Mouse (Mus musculus) stomach, postnatal 0 days (tissue): ENCODE results near the gene Mast4. TPM values are rescaled to one million over a fixed set of nuclear protein-coding genes. Genes with fewer than 3 reads are reported as not detected.

ENCODE experiments used
- ATAC-seq: fragments of 200-750 bp; cut with Nextera tagmentation; 2 replicates; pipeline ENCODE4 v1.8.0; 2017; ENCODE audit not compliant: low FRiP score, low TSS enrichment
- DNase-seq: peaks from one replicate; pipeline ENCODE4 v3.0.0-alpha.2; 2016; ENCODE audit warnings: low spot score
- H3K27ac ChIP-seq: fragments of 300-500 bp; sonication (generic); replicated peaks from 2 replicates; pipeline ENCODE4 v1.5.1; 2014; ENCODE audit warnings: mild to moderate bottlenecking, control low read depth
- H3K27me3 ChIP-seq: fragments of 300-500 bp; sonication (generic); 2 replicates; pipeline ENCODE4 v1.6.1; 2014; ENCODE audit warnings: low read length; ENCODE audit not compliant: control insufficient read depth, insufficient read depth
- H3K36me3 ChIP-seq: fragments of 300-500 bp; sonication (generic); 2 replicates; pipeline ENCODE4 v1.6.1; 2014; ENCODE audit warnings: low read length, mixed read lengths; ENCODE audit not compliant: control insufficient read depth, insufficient read depth
- H3K4me1 ChIP-seq: fragments of 300-500 bp; sonication (generic); replicated peaks from 2 replicates; pipeline ENCODE4 v1.6.1; 2014; ENCODE audit warnings: antibody characterized with exemption; ENCODE audit not compliant: control insufficient read depth, insufficient read depth
- H3K4me2 ChIP-seq: fragments of 300-500 bp; sonication (generic); replicated peaks from 2 replicates; pipeline ENCODE4 v1.6.1; 2014; ENCODE audit warnings: low read depth, mild to moderate bottlenecking, control low read depth, moderate library complexity
- H3K4me3 ChIP-seq: fragments of 300-500 bp; sonication (generic); 2 replicates; pipeline ENCODE4 v1.5.1; 2014; ENCODE audit warnings: low read depth, low read length, control low read depth
- H3K9ac ChIP-seq: fragments of 300-500 bp; sonication (generic); 2 replicates; pipeline ENCODE4 v1.6.1; 2014; ENCODE audit warnings: mild to moderate bottlenecking, low read length, control low read depth, mixed read lengths
- H3K9me3 ChIP-seq: fragments of 300-500 bp; sonication (generic); 2 replicates; pipeline ENCODE4 v1.6.1; 2016; ENCODE audit warnings: low read length; ENCODE audit not compliant: control insufficient read depth
- CTCF ChIP-seq: IDR thresholded peaks from 2 replicates; pipeline ENCODE4 v1.5.1; 2016; ENCODE audit warnings: antibody characterized with exemption, low read depth, mild to moderate bottlenecking, moderate library complexity
- EP300 ChIP-seq: optimal IDR thresholded peaks from 2 replicates; pipeline ENCODE3; 2016; ENCODE audit warnings: antibody characterized with exemption
- WGBS: fragments of 180-500 bp; shearing (Covaris S2); extraction: QIAGEN DNeasy Blood & Tissue Kit; methylation state at CpG from one replicate; pipeline ENCODE4 v1.1.7; 2014; 5-methylcytosine and 5-hydroxymethylcytosine counted together
- polyA plus RNA-seq: library from polyadenylated mRNA; unstranded; fragments of >200 nt; fragmentation: Nextera tagmentation; extraction: Ambion mirVana; gene quantifications from 2 replicates; pipeline ENCODE4 v1.2.1, GENCODE M21; 2015

Mast4 gene
- polyA plus RNA-seq, 1 experiment from 2014 or later = 18.2 TPM

DNA sequence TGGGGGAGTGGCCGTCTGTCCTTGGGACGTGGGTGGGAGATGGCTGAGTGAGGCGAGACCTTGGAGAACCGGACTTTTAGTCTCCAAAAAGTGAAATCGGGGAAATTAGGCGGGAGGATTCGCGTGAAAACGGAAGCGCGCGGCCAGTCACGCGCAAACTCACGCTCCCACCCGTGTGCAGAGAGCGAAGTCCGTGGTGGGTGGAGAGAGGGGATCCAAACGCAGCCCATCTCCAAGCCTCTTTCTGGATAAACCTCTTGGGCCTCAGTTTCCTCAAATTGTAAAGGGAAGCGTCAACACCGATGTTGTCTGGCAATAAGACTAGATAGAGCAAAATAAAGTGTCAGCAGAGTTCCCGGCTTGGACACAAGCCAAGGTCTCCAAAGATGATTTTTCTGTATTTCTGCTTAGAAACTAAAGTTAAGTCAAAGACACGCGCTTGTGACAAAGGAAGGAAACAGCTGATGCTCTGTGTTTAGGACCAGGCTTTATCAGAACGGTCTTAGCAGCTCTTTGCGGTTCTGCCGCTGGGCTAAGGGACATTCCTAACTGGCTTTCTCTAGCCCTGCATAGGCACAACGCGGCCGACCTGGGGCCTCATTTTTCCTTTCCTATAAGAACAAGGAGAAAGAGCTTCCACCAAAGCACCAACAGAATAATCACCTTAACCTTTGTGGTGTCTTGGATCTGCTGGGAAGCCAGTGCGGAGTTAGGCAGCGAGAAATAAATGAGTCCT, 594 bp upstream of the Mast4 start:
- Histone ChIP-seq H3K27me3 (no peaks in the 10 kb centered on the region), H3K4me1 (no peaks in the 10 kb centered on the region), H3K9ac (peak overlapping the region; percentile 68), H3K4me3 (peak overlapping the region; percentile 77), H3K27ac (no peak overlapping the region), H3K36me3 (no peaks in the 10 kb centered on the region), H3K4me2 (peak overlapping the region; percentile 96), H3K9me3 (no peaks in the 10 kb centered on the region)
- ATAC-seq (no peak), DNase-seq (no peak)
- TF ChIP-seq CTCF (no peak), EP300 (no peak)
- 3% methylated on average over 32 of the region's 32 CpGs for WGBS

DNA sequence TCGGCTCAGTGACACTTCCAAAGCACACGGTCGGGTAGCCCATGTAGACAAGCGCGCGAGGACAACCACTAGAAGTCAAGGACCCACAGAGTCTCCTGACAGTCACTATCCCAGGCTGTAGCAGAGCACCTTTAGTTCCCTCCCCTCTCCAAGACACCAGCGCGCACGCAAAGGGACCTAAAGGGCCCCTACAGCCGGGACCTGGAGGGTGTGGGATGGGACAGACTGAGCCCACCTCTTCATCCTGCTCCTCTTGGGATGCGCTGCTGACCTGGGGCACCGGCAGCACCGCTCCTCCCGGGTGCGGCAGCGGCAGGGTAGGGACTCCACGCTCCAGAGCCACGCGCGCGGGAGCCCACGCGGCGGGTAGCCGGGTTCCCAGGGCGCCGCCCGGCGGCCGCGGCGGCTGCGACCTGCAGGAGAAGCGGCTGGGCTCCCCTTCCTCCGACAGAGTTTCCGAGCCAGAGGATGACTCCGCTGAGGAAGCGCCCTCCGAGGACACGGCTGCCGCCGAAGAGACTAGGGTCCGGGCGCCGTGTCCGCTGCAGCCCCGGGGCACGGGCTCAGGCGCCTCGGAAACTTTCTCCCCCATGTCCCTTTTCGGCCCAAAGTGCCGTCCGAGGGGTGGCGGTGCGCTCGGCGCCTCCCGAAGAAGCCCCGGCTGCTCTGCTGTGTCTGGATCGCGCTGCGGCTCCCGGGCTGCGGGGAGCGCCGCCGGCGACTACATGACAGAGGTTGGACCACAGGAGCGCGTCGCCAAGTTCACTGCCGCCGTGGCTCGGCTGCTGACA, 501 bp downstream of the Mast4 start:
- TF ChIP-seq EP300 = no peak
- peak; percentile 37; the same call in 1 of the 2 replicates for TF ChIP-seq CTCF
- DNase-seq = peak; percentile 39
- Histone ChIP-seq H3K9me3 (no peaks in the 10 kb centered on the region), H3K9ac (peak overlapping the region; percentile 68), H3K4me1 (no peaks in the 10 kb centered on the region), H3K27me3 (no peaks in the 10 kb centered on the region), H3K4me3 (peak overlapping the region; percentile 77), H3K36me3 (no peaks in the 10 kb centered on the region), H3K27ac (peak overlapping the region; percentile 56; the same call in 1 of the 2 replicates), H3K4me2 (peak overlapping the region; percentile 96)
- ATAC-seq = peak; percentile 58; the same call in 1 of the 2 replicates
- WGBS = 1% methylated on average over 68 of the region's 74 CpGs

DNA sequence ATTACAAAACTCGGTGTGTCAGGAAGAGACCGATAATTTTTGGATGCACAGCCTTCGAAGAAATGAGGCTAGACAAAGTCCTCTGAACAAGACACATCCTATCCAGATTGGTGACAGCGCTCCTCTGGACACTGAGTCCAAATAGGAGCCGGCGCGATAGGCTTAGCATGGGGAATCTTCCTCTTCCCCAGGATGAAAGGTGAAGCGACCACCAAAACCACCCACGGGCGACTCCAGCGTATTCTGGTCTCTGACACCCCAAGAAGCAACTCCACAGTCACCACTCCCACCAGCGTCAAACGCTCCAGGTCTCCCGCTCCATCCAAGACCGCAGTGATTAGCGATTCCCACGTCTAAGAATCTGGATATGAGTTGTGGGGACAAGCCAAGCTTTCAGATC, 1.1 kb downstream of the Mast4 start:
- Histone ChIP-seq H3K9me3 (no peaks in the 10 kb centered on the region), H3K36me3 (no peaks in the 10 kb centered on the region), H3K4me1 (no peaks in the 10 kb centered on the region), H3K27me3 (no peaks in the 10 kb centered on the region), H3K27ac (no peak overlapping the region), H3K9ac (peak overlapping the region; percentile 68), H3K4me3 (peak overlapping the region; percentile 77), H3K4me2 (peak overlapping the region; percentile 96)
- TF ChIP-seq CTCF (no peak), EP300 (no peak)
- DNase-seq = no peak
- no peak for ATAC-seq
- WGBS = 3% methylated on average over 17 of the region's 17 CpGs

DNA sequence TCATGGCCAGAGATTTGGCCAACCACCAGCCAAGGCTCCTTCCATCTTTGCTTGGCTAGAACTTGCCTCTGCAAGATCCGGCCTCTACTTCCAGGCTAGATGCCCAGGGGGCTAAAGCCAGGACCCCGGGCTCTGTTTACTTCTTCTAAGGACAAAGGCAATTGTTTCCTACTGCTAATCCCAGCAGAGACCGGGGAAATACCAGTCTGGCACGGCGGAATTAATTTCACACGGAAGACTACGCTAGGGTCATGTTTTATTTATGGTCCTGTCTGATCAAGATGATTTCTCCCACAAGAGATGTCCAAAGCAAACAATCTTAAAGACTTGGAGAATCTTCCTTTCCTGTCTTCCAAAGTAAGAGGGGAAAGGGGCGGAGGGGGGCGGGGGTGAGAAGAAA, 1.6 kb downstream of the Mast4 start:
- no peak for ATAC-seq
- 17% methylated on average over 9 of the region's 9 CpGs for WGBS

DNA sequence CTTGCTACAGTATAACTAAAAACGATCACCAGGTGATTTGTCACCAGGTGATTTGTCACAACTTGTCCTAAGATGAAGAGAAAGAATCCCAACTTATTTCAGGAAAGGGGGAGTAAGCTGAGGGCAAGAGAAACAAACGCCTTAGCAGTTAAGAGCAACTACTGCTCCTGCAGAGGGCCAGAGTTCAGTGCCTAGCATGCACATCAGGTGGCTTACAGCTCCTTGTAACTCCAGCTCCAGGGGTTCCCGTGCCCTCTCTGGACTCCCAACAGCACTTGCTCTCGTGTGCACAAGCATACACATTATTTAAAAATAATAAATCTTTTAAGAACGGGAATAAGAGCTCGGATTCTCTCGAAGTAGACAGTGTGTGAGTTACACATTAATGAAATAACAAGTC, 3.2 kb downstream of the Mast4 start:
- Histone ChIP-seq H3K9me3 (no peaks in the 10 kb centered on the region), H3K4me2 (no peak overlapping the region), H3K27me3 (no peaks in the 10 kb centered on the region), H3K27ac (no peak overlapping the region), H3K4me3 (no peak overlapping the region), H3K9ac (no peak overlapping the region), H3K36me3 (no peaks in the 10 kb centered on the region), H3K4me1 (no peaks in the 10 kb centered on the region)
- TF ChIP-seq EP300 (no peak), CTCF (no peak)
- DNase-seq (no peak), ATAC-seq (no peak)
- WGBS = 52% methylated on average over 7 of the region's 7 CpGs

More for the DNA sequence above, 1.6 kb downstream of the Mast4 start:
- Histone ChIP-seq H3K36me3 (no peaks in the 10 kb centered on the region), H3K27ac (no peak overlapping the region), H3K9me3 (no peaks in the 10 kb centered on the region), H3K9ac (no peak overlapping the region; the same call in 1 of the 2 replicates), H3K4me3 (peak overlapping the region; percentile 77), H3K4me1 (no peaks in the 10 kb centered on the region), H3K4me2 (peak overlapping the region; percentile 96), H3K27me3 (no peaks in the 10 kb centered on the region)
- no peak for DNase-seq
- TF ChIP-seq EP300 (no peak), CTCF (no peak)

DNA sequence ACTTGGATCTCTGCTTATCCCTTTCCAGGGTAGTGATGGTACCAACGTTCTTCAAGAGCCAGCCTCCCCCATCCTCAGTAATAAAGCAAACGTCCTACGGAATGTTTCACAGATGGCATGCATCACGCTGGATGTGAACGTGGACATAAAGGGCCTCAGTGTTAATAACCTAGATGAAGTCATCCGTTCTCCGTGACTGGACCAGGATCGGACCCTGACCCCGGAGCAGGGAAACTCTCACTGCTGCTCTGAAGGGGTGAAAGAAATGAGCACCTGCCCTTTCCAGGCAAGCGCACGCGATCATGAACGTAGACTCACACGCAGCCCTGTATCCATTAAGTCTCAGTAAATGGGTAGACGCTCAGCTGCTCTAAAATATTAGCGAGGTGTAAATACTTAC, 6.0 kb downstream of the Mast4 start:
- Histone ChIP-seq H3K4me1 (no peaks in the 10 kb centered on the region), H3K36me3 (no peaks in the 10 kb centered on the region), H3K27me3 (no peaks in the 10 kb centered on the region), H3K9ac (no peak overlapping the region), H3K9me3 (no peaks in the 10 kb centered on the region), H3K27ac (no peak overlapping the region), H3K4me3 (no peak overlapping the region), H3K4me2 (no peak overlapping the region)
- TF ChIP-seq EP300 (no peak), CTCF (no peak)
- ATAC-seq = no peak
- WGBS = 55% methylated on average over 16 of the region's 16 CpGs
- no peak for DNase-seq
